Mouse (Mus musculus) midbrain, embryonic 12.5 days (tissue): ENCODE measurements around the gene Dennd1a. TPM values are rescaled to one million over a fixed set of nuclear protein-coding genes. Genes with fewer than 3 reads are reported as not detected.
A peak's percentile ranks its signal among the peaks of the same experiment; 100 is the strongest.

Experiments
- ATAC-seq: fragments of 200-750 bp; cut with Nextera tagmentation; 2 replicates; pipeline ENCODE4 v1.8.0; 2017; ENCODE audit warnings: low read depth, moderate TSS enrichment, moderate library complexity; ENCODE audit not compliant: low FRiP score
- H3K27ac ChIP-seq: fragments of 300-500 bp; sonication (generic); replicated peaks from 2 replicates; pipeline ENCODE4 v1.5.1; 2016; ENCODE audit warnings: mild to moderate bottlenecking
- H3K27me3 ChIP-seq: fragments of 300-500 bp; sonication (generic); 2 replicates; pipeline ENCODE4 v1.6.1; 2016; ENCODE audit warnings: mild to moderate bottlenecking
- H3K36me3 ChIP-seq: fragments of 300-500 bp; sonication (generic); 2 replicates; pipeline ENCODE4 v1.6.1; 2016
- H3K4me1 ChIP-seq: fragments of 300-500 bp; sonication (generic); 2 replicates; pipeline ENCODE4 v1.6.1; 2016
- H3K4me2 ChIP-seq: fragments of 300-500 bp; sonication (generic); replicated peaks from 2 replicates; pipeline ENCODE4 v1.6.1; 2016; ENCODE audit warnings: mild to moderate bottlenecking, moderate library complexity
- H3K4me3 ChIP-seq: fragments of 300-500 bp; sonication (generic); 2 replicates; pipeline ENCODE4 v1.5.1; 2016; ENCODE audit warnings: mild to moderate bottlenecking
- H3K9ac ChIP-seq: fragments of 300-500 bp; sonication (generic); replicated peaks from 2 replicates; pipeline ENCODE4 v1.6.1; 2016; ENCODE audit warnings: mild to moderate bottlenecking, moderate library complexity
- H3K9me3 ChIP-seq: fragments of 300-500 bp; sonication (generic); 2 replicates; pipeline ENCODE4 v1.6.1; 2016; ENCODE audit warnings: mild to moderate bottlenecking
- WGBS: fragments of 180-500 bp; shearing (Covaris S2); methylation state at CpG from one replicate; pipeline ENCODE4 v1.1.7; 2016; 5-methylcytosine and 5-hydroxymethylcytosine counted together
- polyA plus RNA-seq: library from polyadenylated mRNA; unstranded; fragments of >200 nt; fragmentation: Nextera tagmentation; extraction: Ambion mirVana; gene quantifications from 2 replicates; pipeline ENCODE4 v1.2.1, GENCODE M21; 2016

Dennd1a gene
- polyA plus RNA-seq, 1 experiment from 2014 or later = 25.6 TPM

- Histone ChIP-seq H3K27me3 (peaks cover 11% of the 10 kb centered on the region; the same call in 1 of the 2 replicates), H3K9ac (no peak overlapping the region), H3K36me3 (no peaks in the 10 kb centered on the region), H3K9me3 (no peaks in the 10 kb centered on the region), H3K4me2 (no peak overlapping the region), H3K27ac (no peak overlapping the region), H3K4me3 (no peak overlapping the region), H3K4me1 (peaks cover 23% of the 10 kb centered on the region)
- ATAC-seq = peak; percentile 56; the same call in 1 of the 2 replicates
- WGBS = 91% methylated on average over 1 of the region's 1 CpGs
Observed at GRCm38 (mm10) chr2:38014702-38015101, 272.5 kb downstream of the Dennd1a start.

DNA sequence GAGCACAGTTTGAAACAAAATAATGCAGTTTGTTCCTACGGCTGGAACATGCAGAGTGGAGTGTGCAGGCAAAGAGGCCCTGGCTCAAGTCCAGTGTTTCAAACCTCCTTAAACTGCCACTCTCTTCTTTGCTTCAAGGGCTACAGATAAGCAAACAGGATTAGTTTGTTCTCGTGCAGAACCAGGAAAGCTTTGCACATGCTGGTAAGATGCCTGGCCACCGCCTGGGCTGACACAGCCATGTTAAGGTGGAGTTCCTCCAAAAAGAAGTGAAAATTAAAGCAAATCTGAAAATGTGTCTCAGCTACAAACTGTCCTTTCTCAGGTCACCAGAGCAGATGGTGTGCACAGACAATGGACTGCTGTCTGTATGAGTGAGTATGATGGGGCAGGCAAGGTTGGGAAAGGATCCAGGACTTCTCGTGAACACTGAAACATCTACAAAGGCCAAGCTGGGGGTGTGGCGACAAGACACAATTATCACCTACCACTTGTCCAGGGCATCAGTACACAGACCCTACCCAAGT lies 273.3 kb downstream of the Dennd1a start:
- Histone ChIP-seq H3K9me3 (no peaks in the 10 kb centered on the region), H3K36me3 (no peaks in the 10 kb centered on the region), H3K4me2 (no peak overlapping the region), H3K27me3 (peaks cover 11% of the 10 kb centered on the region; the same call in 1 of the 2 replicates), H3K4me3 (no peak overlapping the region), H3K27ac (peak overlapping the region; percentile 58), H3K4me1 (peaks cover 23% of the 10 kb centered on the region), H3K9ac (no peak overlapping the region)
- WGBS = 19% methylated on average over 5 of the region's 5 CpGs
- peak; percentile 56; the same call in 1 of the 2 replicates for ATAC-seq

GRCm38 (mm10) chr2:38007238-38007637 lies 280.0 kb downstream of the Dennd1a start:
- WGBS = 83% methylated on average over 1 of the region's 1 CpGs
- H3K4me2 ChIP-seq = no peak overlapping the region
- ATAC-seq = no peak

GRCm38 (mm10) chr2:38003183-38003680 lies 284.0 kb downstream of the Dennd1a start:
- H3K36me3 ChIP-seq = no peaks in the 10 kb centered on the region
- H3K27ac ChIP-seq = no peak overlapping the region
- H3K9ac ChIP-seq = no peak overlapping the region
- H3K9me3 ChIP-seq = no peaks in the 10 kb centered on the region
- ATAC-seq = no peak
- H3K27me3 ChIP-seq = 0 out of 2 replicates have a peak, but pooled peaks cover 3% of the 10 kb centered on the region
- no peak overlapping the region for H3K4me2 ChIP-seq
- no peak overlapping the region for H3K4me3 ChIP-seq
- peaks cover 2% of the 10 kb centered on the region; the same call in 1 of the 2 replicates for H3K4me1 ChIP-seq
- 78% methylated on average over 9 of the region's 9 CpGs for WGBS

More at GRCm38 (mm10) chr2:38007238-38007637, 280.0 kb downstream of the Dennd1a start:
- no peaks in the 10 kb centered on the region for H3K9me3 ChIP-seq
- H3K4me1 ChIP-seq = no peaks in the 10 kb centered on the region
- no peaks in the 10 kb centered on the region for H3K36me3 ChIP-seq
- H3K27ac ChIP-seq = no peak overlapping the region
- no peak overlapping the region for H3K4me3 ChIP-seq
- H3K9ac ChIP-seq = no peak overlapping the region
- H3K27me3 ChIP-seq = peaks cover 10% of the 10 kb centered on the region; the same call in 1 of the 2 replicates

DNA sequence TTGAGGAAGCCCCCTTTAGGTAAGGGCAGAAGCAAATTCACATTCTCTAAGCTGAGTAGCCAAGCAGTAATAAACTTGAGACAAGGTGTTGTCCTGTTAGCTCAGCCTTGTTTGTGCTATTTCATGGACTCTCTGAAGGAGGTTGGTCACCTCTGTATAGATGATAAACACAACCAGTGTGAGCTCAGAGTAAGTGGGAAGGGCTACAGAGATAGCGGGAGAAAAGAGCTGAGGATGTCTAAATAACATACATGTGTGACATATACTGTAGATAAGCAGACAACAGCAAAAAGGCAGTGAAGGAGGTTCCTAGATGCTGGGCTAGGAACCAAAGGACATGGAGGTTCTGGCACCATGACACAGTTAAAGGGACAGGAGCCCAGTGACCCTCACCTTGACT lies 286.2 kb downstream of the Dennd1a start:
- no peak for ATAC-seq
- H3K9me3 ChIP-seq = no peaks in the 10 kb centered on the region

GRCm38 (mm10) chr2:37997966-37998365 lies 289.2 kb downstream of the Dennd1a start:
- WGBS = 39% methylated on average over 3 of the region's 3 CpGs
- Histone ChIP-seq H3K27ac (no peak overlapping the region), H3K9me3 (no peaks in the 10 kb centered on the region), H3K36me3 (no peaks in the 10 kb centered on the region), H3K9ac (no peak overlapping the region), H3K4me2 (no peak overlapping the region), H3K27me3 (no peaks in the 10 kb centered on the region), H3K4me1 (peaks cover 7% of the 10 kb centered on the region; the same call in 1 of the 2 replicates), H3K4me3 (no peak overlapping the region)
- ATAC-seq = no peak

More for the DNA sequence above, 286.2 kb downstream of the Dennd1a start:
- no peaks in the 10 kb centered on the region for H3K36me3 ChIP-seq
- WGBS = 91% methylated on average over 1 of the region's 1 CpGs
- 0 out of 2 replicates have a peak, but pooled peaks cover 3% of the 10 kb centered on the region for H3K27me3 ChIP-seq
- no peak overlapping the region for H3K4me3 ChIP-seq
- no peak overlapping the region for H3K9ac ChIP-seq
- H3K4me1 ChIP-seq = peaks cover 7% of the 10 kb centered on the region; the same call in 1 of the 2 replicates
- H3K27ac ChIP-seq = no peak overlapping the region
- no peak overlapping the region for H3K4me2 ChIP-seq

DNA sequence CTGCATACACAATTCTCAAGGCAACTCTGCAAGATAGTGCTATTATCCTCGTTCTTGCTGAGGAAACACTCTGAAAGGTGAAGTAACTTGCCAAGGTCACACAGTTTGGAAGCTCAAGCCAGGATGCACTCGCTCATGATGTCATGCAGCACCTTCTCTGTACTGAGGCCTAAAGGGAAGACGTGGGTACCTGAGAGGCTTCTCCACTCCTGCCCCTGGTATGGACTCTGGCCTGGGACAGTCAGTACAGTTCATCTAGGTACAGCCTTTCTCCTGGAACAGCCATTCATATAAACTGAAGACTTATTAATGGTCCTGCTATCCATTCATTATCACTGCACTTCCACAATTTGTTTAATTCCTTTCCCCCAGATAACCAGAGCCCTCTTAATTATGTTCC lies 298.1 kb downstream of the Dennd1a start:
- H3K4me2 ChIP-seq = no peak overlapping the region
- no peak overlapping the region for H3K4me3 ChIP-seq
- no peaks in the 10 kb centered on the region for H3K27me3 ChIP-seq
- no peak overlapping the region for H3K27ac ChIP-seq
- peaks cover 3% of the 10 kb centered on the region; the same call in 1 of the 2 replicates for H3K4me1 ChIP-seq
- WGBS = 95% methylated on average over 3 of the region's 3 CpGs
- no peaks in the 10 kb centered on the region for H3K36me3 ChIP-seq
- no peak for ATAC-seq
- no peak overlapping the region for H3K9ac ChIP-seq
- H3K9me3 ChIP-seq = no peaks in the 10 kb centered on the region

- no peak overlapping the region for H3K4me3 ChIP-seq
- ATAC-seq = no peak
- no peaks in the 10 kb centered on the region for H3K27me3 ChIP-seq
- H3K36me3 ChIP-seq = no peaks in the 10 kb centered on the region
- no peak overlapping the region for H3K4me2 ChIP-seq
- H3K9ac ChIP-seq = no peak overlapping the region
- WGBS = 91% methylated on average over 1 of the region's 1 CpGs
- peaks cover 5% of the 10 kb centered on the region; the same call in 1 of the 2 replicates for H3K4me1 ChIP-seq
- no peak overlapping the region for H3K27ac ChIP-seq
- H3K9me3 ChIP-seq = no peaks in the 10 kb centered on the region
Observed at GRCm38 (mm10) chr2:37988301-37988700, 298.9 kb downstream of the Dennd1a start.

DNA sequence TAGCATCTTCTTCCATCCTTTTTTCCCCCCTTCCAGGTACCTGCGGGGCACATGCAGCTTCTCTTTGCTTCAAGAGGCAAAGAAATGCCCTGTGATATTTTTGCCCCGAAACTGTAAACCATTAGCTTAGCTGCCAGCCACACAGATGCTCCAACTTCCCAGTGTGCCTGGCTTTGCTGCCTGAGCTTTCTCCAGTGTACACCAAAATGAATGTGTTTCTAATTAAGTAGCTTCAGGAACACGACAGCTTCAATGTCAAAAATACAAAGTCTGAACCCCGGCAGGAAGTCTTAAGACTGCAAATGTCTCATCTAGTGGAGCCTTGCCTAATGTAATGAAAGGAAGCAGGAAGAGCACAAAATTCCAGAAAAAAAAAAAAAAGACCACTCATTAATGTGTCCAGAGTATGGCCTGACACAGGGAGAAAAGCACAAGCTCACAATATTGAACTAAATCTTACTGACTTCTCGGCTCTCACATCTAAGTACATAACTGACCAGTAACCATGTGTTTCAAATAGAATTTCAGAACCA lies 301.4 kb downstream of the Dennd1a start:
- Histone ChIP-seq H3K9me3 (no peaks in the 10 kb centered on the region), H3K4me2 (no peak overlapping the region), H3K36me3 (no peaks in the 10 kb centered on the region), H3K4me3 (no peak overlapping the region), H3K9ac (no peak overlapping the region), H3K4me1 (peaks cover 11% of the 10 kb centered on the region; the same call in 1 of the 2 replicates), H3K27me3 (no peaks in the 10 kb centered on the region), H3K27ac (no peak overlapping the region)
- no peak for ATAC-seq
- WGBS = 63% methylated on average over 5 of the region's 5 CpGs

- Histone ChIP-seq H3K27ac (no peak overlapping the region), H3K36me3 (no peaks in the 10 kb centered on the region), H3K27me3 (no peaks in the 10 kb centered on the region), H3K4me2 (no peak overlapping the region), H3K4me3 (no peak overlapping the region), H3K4me1 (peaks cover 11% of the 10 kb centered on the region; the same call in 1 of the 2 replicates), H3K9me3 (no peaks in the 10 kb centered on the region), H3K9ac (no peak overlapping the region)
- WGBS = 87% methylated on average over 1 of the region's 1 CpGs
- no peak for ATAC-seq
Observed at GRCm38 (mm10) chr2:37982714-37983113, 304.5 kb downstream of the Dennd1a start.

DNA sequence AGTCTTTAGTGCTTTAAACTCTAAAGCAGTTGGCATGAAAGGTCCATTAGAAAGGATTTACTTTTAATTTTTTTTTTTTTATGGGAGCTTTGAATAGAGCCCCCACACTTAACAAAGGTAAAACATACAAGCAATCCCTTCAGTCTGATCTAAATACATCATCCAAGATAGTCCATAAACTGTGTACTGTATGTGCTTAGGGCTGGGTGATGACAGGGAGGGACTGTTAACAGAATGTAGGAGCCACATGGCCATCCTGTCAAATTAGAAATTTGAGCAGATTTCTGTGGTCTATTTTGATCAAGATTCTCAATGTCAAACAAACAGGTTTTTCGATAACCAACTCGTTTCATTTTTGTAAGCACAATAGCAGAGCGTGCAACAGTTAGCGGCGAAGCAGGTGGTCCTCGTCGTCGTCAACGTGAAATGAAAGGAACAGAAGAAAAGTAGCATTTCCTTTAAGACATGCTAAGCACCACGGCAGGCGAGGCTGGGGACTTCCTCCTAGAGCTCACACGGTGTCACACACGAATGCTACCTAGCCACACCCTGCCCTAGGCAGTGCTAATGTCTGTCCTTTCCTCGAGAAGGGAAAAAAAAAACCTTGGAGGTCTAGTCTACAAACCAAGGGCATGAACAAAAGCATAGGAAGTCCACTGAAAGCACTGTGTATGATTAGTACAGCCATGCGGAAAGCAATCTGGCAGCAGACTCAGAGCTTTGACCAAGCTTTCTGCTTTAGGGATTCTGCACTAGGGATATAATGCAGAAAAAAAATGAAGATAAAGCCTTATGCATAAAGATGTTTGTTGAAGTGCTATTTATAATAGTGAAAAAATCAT lies 305.4 kb downstream of the Dennd1a start:
- 69% methylated on average over 15 of the region's 15 CpGs for WGBS
- ATAC-seq = no peak

GRCm38 (mm10) chr2:37974201-37974600 lies 313.0 kb downstream of the Dennd1a start:
- H3K9ac ChIP-seq = no peak overlapping the region
- no peaks in the 10 kb centered on the region for H3K36me3 ChIP-seq
- H3K4me2 ChIP-seq = no peak overlapping the region
- no peak overlapping the region for H3K4me3 ChIP-seq
- no peak overlapping the region for H3K27ac ChIP-seq
- 83% methylated on average over 3 of the region's 3 CpGs for whole genome bisulfite sequencing
- no peaks in the 10 kb centered on the region for H3K9me3 ChIP-seq
- no peaks in the 10 kb centered on the region for H3K27me3 ChIP-seq
- ATAC-seq = no peak
- H3K4me1 ChIP-seq = peaks cover 13% of the 10 kb centered on the region

More for the DNA sequence above, 305.4 kb downstream of the Dennd1a start:
- Histone ChIP-seq H3K4me3 (no peak overlapping the region), H3K4me1 (peaks cover 11% of the 10 kb centered on the region; the same call in 1 of the 2 replicates), H3K27me3 (no peaks in the 10 kb centered on the region), H3K9me3 (no peaks in the 10 kb centered on the region), H3K27ac (no peak overlapping the region), H3K36me3 (no peaks in the 10 kb centered on the region), H3K4me2 (no peak overlapping the region), H3K9ac (no peak overlapping the region)
